Mouse (Mus musculus): ENCODE data around the gene Ptprs. TPM values are rescaled to one million over a fixed set of nuclear protein-coding genes. Genes with fewer than 3 reads are reported as not detected.
A peak's percentile ranks its signal among the peaks of the same experiment; 100 is the strongest.

Ptprs gene
- total and polyA plus RNA-seq, 3 experiments = 41.7 to 91.1 (median 47.5) TPM

DNA sequence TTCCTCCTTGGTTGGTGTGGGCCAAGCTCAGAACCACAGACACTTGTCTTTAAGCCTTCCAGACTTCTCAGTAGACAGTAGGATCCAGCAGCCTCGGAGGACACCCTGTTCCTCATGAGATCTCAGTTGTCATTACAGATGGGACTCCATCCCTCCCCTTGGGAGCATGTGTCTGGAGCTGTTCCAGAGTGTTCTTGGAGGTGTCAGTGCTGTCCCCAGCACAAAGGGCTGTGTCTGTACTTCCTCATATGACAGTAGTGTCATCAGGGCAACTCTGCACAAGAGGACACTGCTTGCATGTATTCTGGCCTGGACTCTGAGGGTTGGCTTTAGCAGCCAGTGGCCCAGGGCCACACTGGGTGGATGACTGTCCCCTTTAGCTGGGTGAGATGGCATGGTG lies 101.4 kb downstream of the Ptprs start:
- intact Hi-C loops (cut with DNase I) = no loop called here
- H3K36me3 ChIP-seq (ENCODE audit: control insufficient read depth, insufficient read depth, low read length) = no peaks in the 10 kb centered on the region
- DNase-seq = peak in 1 of 2 experiments; percentile 22

GRCm38 (mm10) chr17:56373136-56374034 lies 102.9 kb downstream of the Ptprs start:
- Histone ChIP-seq H3K36me3 (ENCODE audit: control insufficient read depth, insufficient read depth, low read length) (no peaks in the 10 kb centered on the region), H3K79me2 (replicated peaks; ENCODE audit: control insufficient read depth, insufficient read depth, low read length) (no peaks in the 10 kb centered on the region), H3K9ac (ENCODE audit: low read depth, low read length) (no peak overlapping the region), H3K27ac (peak overlapping the region; percentile 31; the same call in 1 of the 2 replicates), H3K27me3 (ENCODE audit: control insufficient read depth, insufficient read depth, low read length) (no peaks in the 10 kb centered on the region), H3K4me3 (no peak overlapping the region), H3K4me1 (ENCODE audit: control insufficient read depth, insufficient read depth, low read length) (peaks cover 3% of the 10 kb centered on the region; the same call in 1 of the 2 replicates)
- DNase-seq = peak in 1 of 2 experiments; percentile 48
- no peak for TF ChIP-seq CTCF (IDR thresholded peaks at IDR 0.05)
- TF ChIP-seq POLR2A (IDR thresholded peaks at IDR 0.05; ENCODE audit: insufficient read depth, low read depth, low read length) = no peak
- TF ChIP-seq EP300 (IDR thresholded peaks at IDR 0.05; ENCODE audit: insufficient read depth, low read depth, low read length) = no peak
- WGBS = 78% methylated on average over 17 of the region's 17 CpGs
- intact Hi-C loops (cut with DNase I) = no loop called here

More for the DNA sequence above, 101.4 kb downstream of the Ptprs start:
- H3K4me1 ChIP-seq (ENCODE audit: control insufficient read depth, insufficient read depth, low read length) = peaks cover 5% of the 10 kb centered on the region; the same call in 1 of the 2 replicates
- H3K27ac ChIP-seq = no peak overlapping the region
- no peak overlapping the region for H3K4me3 ChIP-seq
- TF ChIP-seq POLR2A (IDR thresholded peaks at IDR 0.05; ENCODE audit: insufficient read depth, low read depth, low read length) = no peak
- no peak for TF ChIP-seq EP300 (IDR thresholded peaks at IDR 0.05; ENCODE audit: insufficient read depth, low read depth, low read length)
- no peak for TF ChIP-seq CTCF (IDR thresholded peaks at IDR 0.05)
- H3K79me2 ChIP-seq (replicated peaks; ENCODE audit: control insufficient read depth, insufficient read depth, low read length) = no peaks in the 10 kb centered on the region
- 61% methylated on average over 1 of the region's 1 CpGs for WGBS
- no peak overlapping the region for H3K9ac ChIP-seq (ENCODE audit: low read depth, low read length)
- no peaks in the 10 kb centered on the region for H3K27me3 ChIP-seq (ENCODE audit: control insufficient read depth, insufficient read depth, low read length)

- Histone ChIP-seq H3K9ac (ENCODE audit: low read depth, low read length) (no peak overlapping the region), H3K27ac (no peak overlapping the region), H3K4me1 (ENCODE audit: control insufficient read depth, insufficient read depth, low read length) (peaks cover 3% of the 10 kb centered on the region; the same call in 1 of the 2 replicates), H3K79me2 (replicated peaks; ENCODE audit: control insufficient read depth, insufficient read depth, low read length) (no peaks in the 10 kb centered on the region), H3K36me3 (ENCODE audit: control insufficient read depth, insufficient read depth, low read length) (no peaks in the 10 kb centered on the region), H3K4me3 (no peak overlapping the region), H3K27me3 (ENCODE audit: control insufficient read depth, insufficient read depth, low read length) (no peaks in the 10 kb centered on the region)
- no peak for DNase-seq
- no peak for TF ChIP-seq POLR2A (IDR thresholded peaks at IDR 0.05; ENCODE audit: insufficient read depth, low read depth, low read length)
- TF ChIP-seq EP300 (IDR thresholded peaks at IDR 0.05; ENCODE audit: insufficient read depth, low read depth, low read length) = no peak
- no peak for TF ChIP-seq CTCF (IDR thresholded peaks at IDR 0.05)
- intact Hi-C loops (cut with DNase I) = no loop called here
- 75% methylated on average over 4 of the region's 4 CpGs for WGBS
Measured at GRCm38 (mm10) chr17:56372109-56372508, 104.2 kb downstream of the Ptprs start.

DNA sequence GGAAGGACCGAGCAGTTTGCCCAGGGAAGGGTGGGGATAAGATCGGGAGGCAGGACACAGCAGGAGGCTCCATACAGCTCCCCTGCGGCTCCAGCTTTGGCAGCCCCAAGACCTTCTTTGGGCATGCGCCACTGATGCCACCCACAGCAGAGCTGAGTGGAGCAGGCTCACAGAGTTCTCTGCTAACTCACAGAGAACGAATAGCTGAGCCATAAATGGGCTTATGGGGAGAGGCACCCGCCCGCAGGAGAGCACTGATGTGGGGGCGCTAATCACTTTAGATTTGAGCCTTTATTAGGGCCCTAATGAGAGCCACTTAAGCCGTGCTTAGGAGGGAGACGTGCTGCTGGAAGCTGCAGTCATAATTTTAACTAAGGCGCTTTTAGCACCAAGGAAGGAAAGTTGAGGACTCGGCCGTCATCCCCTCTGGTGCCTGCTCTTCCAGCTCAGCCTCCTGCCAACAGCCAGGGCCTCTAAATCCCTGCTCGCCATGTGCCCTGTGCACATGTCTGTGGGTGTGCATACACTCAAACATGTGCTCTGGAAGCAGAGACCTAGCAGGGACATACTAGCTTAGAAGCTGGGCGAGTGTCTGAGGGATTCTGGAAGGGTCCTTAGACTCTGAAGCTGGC lies 105.1 kb downstream of the Ptprs start:
- Histone ChIP-seq H3K9ac (ENCODE audit: low read depth, low read length) (no peak overlapping the region), H3K4me3 (no peak overlapping the region), H3K27me3 (ENCODE audit: control insufficient read depth, insufficient read depth, low read length) (no peaks in the 10 kb centered on the region), H3K4me1 (ENCODE audit: control insufficient read depth, insufficient read depth, low read length) (peaks cover 3% of the 10 kb centered on the region; the same call in 1 of the 2 replicates), H3K27ac (no peak overlapping the region), H3K79me2 (replicated peaks; ENCODE audit: control insufficient read depth, insufficient read depth, low read length) (no peaks in the 10 kb centered on the region), H3K36me3 (ENCODE audit: control insufficient read depth, insufficient read depth, low read length) (no peaks in the 10 kb centered on the region)
- WGBS = 86% methylated on average over 15 of the region's 15 CpGs
- DNase-seq = no peak
- TF ChIP-seq POLR2A (IDR thresholded peaks at IDR 0.05; ENCODE audit: insufficient read depth, low read depth, low read length) (no peak), EP300 (IDR thresholded peaks at IDR 0.05; ENCODE audit: insufficient read depth, low read depth, low read length) (no peak), CTCF (IDR thresholded peaks at IDR 0.05) (no peak)
- intact Hi-C loops (cut with DNase I) = no loop called here

DNA sequence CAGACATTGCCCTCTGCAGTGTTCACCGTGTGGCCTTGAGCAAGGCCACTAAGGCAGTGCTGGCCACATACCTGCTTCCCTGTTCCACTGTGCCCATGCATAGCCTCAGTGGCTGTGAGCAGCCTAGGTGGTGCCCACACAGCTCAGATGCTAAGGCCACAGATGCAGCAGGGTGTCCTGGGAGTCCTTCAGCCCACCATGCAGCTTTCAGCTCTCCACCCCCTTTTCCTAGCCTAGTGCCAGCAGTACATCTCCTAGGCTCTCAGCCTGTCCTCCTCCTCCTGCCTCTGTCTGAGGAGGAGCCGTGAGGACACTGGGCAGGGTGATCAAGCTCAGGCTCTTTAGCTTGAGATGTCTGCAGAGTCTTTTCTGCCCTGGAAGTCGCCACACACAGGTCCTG lies 106.2 kb downstream of the Ptprs start:
- Histone ChIP-seq H3K4me1 (ENCODE audit: control insufficient read depth, insufficient read depth, low read length) (peaks cover 10% of the 10 kb centered on the region), H3K4me3 (no peak overlapping the region), H3K9ac (ENCODE audit: low read depth, low read length) (no peak overlapping the region), H3K79me2 (replicated peaks; ENCODE audit: control insufficient read depth, insufficient read depth, low read length) (no peaks in the 10 kb centered on the region), H3K27me3 (ENCODE audit: control insufficient read depth, insufficient read depth, low read length) (no peaks in the 10 kb centered on the region), H3K27ac (no peak overlapping the region), H3K36me3 (ENCODE audit: control insufficient read depth, insufficient read depth, low read length) (no peaks in the 10 kb centered on the region)
- TF ChIP-seq EP300 (IDR thresholded peaks at IDR 0.05; ENCODE audit: insufficient read depth, low read depth, low read length) = no peak
- TF ChIP-seq CTCF (IDR thresholded peaks at IDR 0.05) = no peak
- TF ChIP-seq POLR2A (IDR thresholded peaks at IDR 0.05; ENCODE audit: insufficient read depth, low read depth, low read length) = no peak
- intact Hi-C loops (cut with DNase I) = no loop called here
- WGBS = 91% methylated on average over 3 of the region's 3 CpGs
- DNase-seq = no peak

Measured in heart, adult 2 months (tissue).